Mouse (Mus musculus) thymus, adult 2 months (tissue): ENCODE measurements at regions not wholly inside any gene's neighbourhood (a gene's known extent, or its start where the extent isn't known, plus 50 kb on each side); places are given as distances from the start of the nearest gene placed in this dataset.

ENCODE experiments used
- CTCF ChIP-seq: fragments of 200-500 bp; IDR thresholded peaks from 2 replicates; pipeline ENCODE4 v1.5.1; 2012; ENCODE audit warnings: mild to moderate bottlenecking, control low read depth, low read length, moderate library complexity, borderline replicate concordance; ENCODE audit not compliant: control insufficient read depth, poor library complexity, insufficient read depth; ENCODE audit errors: extremely low read depth
- POLR2A ChIP-seq: fragments of 200-500 bp; IDR thresholded peaks from 2 replicates; pipeline ENCODE4 v1.6.1; 2012; ENCODE audit warnings: mild to moderate bottlenecking, low read length, control low read depth, moderate library complexity; ENCODE audit not compliant: control insufficient read depth, poor library complexity, insufficient read depth; ENCODE audit errors: extremely low read depth

- TF ChIP-seq CTCF: no peak
- no peak for TF ChIP-seq POLR2A
Measured at GRCm38 (mm10) chr14:37279356-37279755, 144.3 kb upstream of the Ghitm start.
